Mouse (Mus musculus): ENCODE data around the gene Ilf2. TPM values are rescaled to one million over a fixed set of nuclear protein-coding genes. Genes with fewer than 3 reads are reported as not detected.

Gene Ilf2
- total RNA-seq (2014; rRNA removed) (136 and 147 TPM in 2 replicates), polyA plus RNA-seq (2015; fragmentation: Nextera tagmentation; extraction: Ambion mirVana) (177 and 182 TPM in 2 replicates)

DNA sequence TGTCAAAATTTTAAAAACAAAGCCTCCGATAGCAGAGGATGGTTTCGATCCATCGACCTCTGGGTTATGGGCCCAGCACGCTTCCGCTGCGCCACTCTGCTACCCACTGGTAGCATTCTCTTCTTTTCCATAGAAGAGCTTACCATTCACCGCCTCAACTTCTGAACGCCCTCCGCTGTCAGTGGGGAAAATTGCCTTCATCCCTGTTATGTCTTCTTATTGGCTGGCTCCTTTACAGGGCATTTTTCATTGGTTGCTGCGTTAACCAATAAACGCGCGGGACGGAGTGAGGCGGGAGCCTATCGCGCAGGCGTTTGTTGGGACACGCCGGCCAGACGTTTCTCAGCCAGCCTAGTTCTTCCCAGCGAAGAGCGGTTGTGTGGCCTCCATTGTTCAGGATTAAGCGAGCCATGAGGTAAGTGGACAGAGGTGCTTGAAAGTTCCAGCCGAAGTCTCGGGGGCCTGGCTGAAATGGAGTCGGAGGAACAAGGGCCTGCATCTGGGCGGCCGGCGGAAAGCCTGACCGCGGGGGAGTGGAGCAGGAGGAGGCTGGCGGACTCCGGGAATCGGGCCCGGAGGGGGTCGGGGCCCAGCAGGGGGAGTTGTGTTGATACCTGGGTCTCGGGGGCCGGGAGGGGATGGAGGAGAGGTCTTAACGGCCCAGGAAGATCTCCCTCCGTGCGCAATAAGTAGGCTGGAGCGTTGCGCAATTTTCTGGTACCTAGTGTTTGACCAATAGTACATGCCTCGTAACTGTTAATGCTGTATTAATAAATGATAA, at the start of gene Ilf2:
Ilf2 (plus strand) TSS at position 296 of the 781 bp plus-strand sequence.
- H3K4me1 ChIP-seq (ENCODE audit: insufficient read depth, low read length): no peaks in the 10 kb centered on the region
- DNase-seq (ENCODE audit: low spot score) (peak; percentile 99), ATAC-seq (ENCODE audit: low FRiP score) (peak; percentile 98)
- peak; percentile 75 for TF ChIP-seq CTCF (IDR thresholded peaks at IDR 0.05)
- peaks cover 2% of the 10 kb centered on the region for H3K36me3 ChIP-seq (ENCODE audit: insufficient read depth, low read length)
- H3K9ac ChIP-seq (replicated peaks; ENCODE audit: low read length, poor library complexity, severe bottlenecking): peak within 1 kb of the TSS; percentile 95
- H3K4me2 ChIP-seq (ENCODE audit: low read depth, low read length, poor library complexity, severe bottlenecking): peak within 1 kb of the TSS; percentile 64
- H3K4me3 ChIP-seq (ENCODE audit: low read depth, low read length): peak within 1 kb of the TSS; percentile 91
- no peaks in the 10 kb centered on the region for H3K27me3 ChIP-seq (ENCODE audit: insufficient read depth, low read length)
- no peaks in the 10 kb centered on the region for H3K9me3 ChIP-seq (ENCODE audit: low read length)
- H3K27ac ChIP-seq (ENCODE audit: low read depth, low read length): peak within 1 kb of the TSS; percentile 97
- under 1% methylated on average over 45 of the region's 45 CpGs for WGBS

- H3K27me3 ChIP-seq (ENCODE audit: insufficient read depth, low read length): no peaks in the 10 kb centered on the region
- DNase-seq (ENCODE audit: low spot score) (no peak), ATAC-seq (ENCODE audit: low FRiP score) (no peak)
- H3K36me3 ChIP-seq (ENCODE audit: insufficient read depth, low read length): peaks cover 16% of the 10 kb centered on the region
- 55% methylated on average over 1 of the region's 1 CpGs for WGBS
- H3K4me3 ChIP-seq (ENCODE audit: low read depth, low read length): no peak overlapping the region
- H3K9me3 ChIP-seq (ENCODE audit: low read length): no peaks in the 10 kb centered on the region
- no peak for TF ChIP-seq CTCF (IDR thresholded peaks at IDR 0.05)
- peaks cover 8% of the 10 kb centered on the region; the same call in 1 of the 2 replicates for H3K4me1 ChIP-seq (ENCODE audit: insufficient read depth, low read length)
- no peak overlapping the region for H3K27ac ChIP-seq (ENCODE audit: low read depth, low read length)
- H3K9ac ChIP-seq (replicated peaks; ENCODE audit: low read length, poor library complexity, severe bottlenecking): no peak overlapping the region
- H3K4me2 ChIP-seq (ENCODE audit: low read depth, low read length, poor library complexity, severe bottlenecking): no peak overlapping the region
Measured at GRCm38 (mm10) chr3:90427574-90427973, 48.4 kb upstream of the Ilf2 start.

DNA sequence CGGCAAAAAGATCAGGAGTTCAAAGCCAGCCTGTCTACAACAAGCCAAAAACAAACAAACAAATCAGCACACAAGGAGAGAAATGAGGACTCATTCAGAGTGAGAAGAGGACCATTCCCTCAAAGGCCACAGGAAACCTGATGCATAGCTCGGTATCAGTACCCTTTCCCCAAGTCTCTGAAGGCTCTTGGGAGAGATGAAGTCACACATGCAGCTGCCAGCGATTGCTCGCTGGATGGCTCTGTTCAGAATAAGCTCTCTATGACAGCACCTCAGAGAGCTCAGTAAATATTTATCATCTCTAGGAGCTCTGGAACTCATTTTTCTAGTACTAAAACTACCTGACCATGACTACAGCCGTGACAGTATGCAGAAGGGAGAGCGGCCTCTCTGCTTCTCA, 47.7 kb upstream of the Ilf2 start:
- no peak overlapping the region for H3K4me2 ChIP-seq (ENCODE audit: low read depth, low read length, poor library complexity, severe bottlenecking)
- ATAC-seq (ENCODE audit: low FRiP score): no peak
- no peaks in the 10 kb centered on the region for H3K27me3 ChIP-seq (ENCODE audit: insufficient read depth, low read length)
- WGBS: 85% methylated on average over 6 of the region's 6 CpGs
- DNase-seq (ENCODE audit: low spot score): no peak
- H3K4me1 ChIP-seq (ENCODE audit: insufficient read depth, low read length): peaks cover 8% of the 10 kb centered on the region; the same call in 1 of the 2 replicates
- H3K9me3 ChIP-seq (ENCODE audit: low read length): no peaks in the 10 kb centered on the region
- H3K4me3 ChIP-seq (ENCODE audit: low read depth, low read length): no peak overlapping the region
- H3K36me3 ChIP-seq (ENCODE audit: insufficient read depth, low read length): peaks cover 10% of the 10 kb centered on the region
- no peak for TF ChIP-seq CTCF (IDR thresholded peaks at IDR 0.05)
- no peak overlapping the region for H3K27ac ChIP-seq (ENCODE audit: low read depth, low read length)
- H3K9ac ChIP-seq (replicated peaks; ENCODE audit: low read length, poor library complexity, severe bottlenecking): no peak overlapping the region

- DNase-seq (ENCODE audit: low spot score) (no peak), ATAC-seq (ENCODE audit: low FRiP score) (no peak)
- H3K9me3 ChIP-seq (ENCODE audit: low read length): no peaks in the 10 kb centered on the region
- no peak overlapping the region for H3K4me3 ChIP-seq (ENCODE audit: low read depth, low read length)
- H3K27me3 ChIP-seq (ENCODE audit: insufficient read depth, low read length): no peaks in the 10 kb centered on the region
- peaks cover 12% of the 10 kb centered on the region; the same call in 1 of the 2 replicates for H3K4me1 ChIP-seq (ENCODE audit: insufficient read depth, low read length)
- H3K27ac ChIP-seq (ENCODE audit: low read depth, low read length): no peak overlapping the region
- TF ChIP-seq CTCF (IDR thresholded peaks at IDR 0.05): no peak
- H3K4me2 ChIP-seq (ENCODE audit: low read depth, low read length, poor library complexity, severe bottlenecking): no peak overlapping the region
- no peak overlapping the region for H3K9ac ChIP-seq (replicated peaks; ENCODE audit: low read length, poor library complexity, severe bottlenecking)
- 89% methylated on average over 3 of the region's 3 CpGs for WGBS
- 0 out of 2 replicates have a peak, but pooled peaks cover 3% of the 10 kb centered on the region for H3K36me3 ChIP-seq (ENCODE audit: insufficient read depth, low read length)
Measured at GRCm38 (mm10) chr3:90429576-90429975, 46.4 kb upstream of the Ilf2 start.

GRCm38 (mm10) chr3:90432348-90432747, 43.6 kb upstream of the Ilf2 start:
- peak overlapping the region; percentile 88 for H3K9ac ChIP-seq (replicated peaks; ENCODE audit: low read length, poor library complexity, severe bottlenecking)
- no peaks in the 10 kb centered on the region for H3K36me3 ChIP-seq (ENCODE audit: insufficient read depth, low read length)
- no peaks in the 10 kb centered on the region for H3K9me3 ChIP-seq (ENCODE audit: low read length)
- no peak overlapping the region for H3K27ac ChIP-seq (ENCODE audit: low read depth, low read length)
- H3K27me3 ChIP-seq (ENCODE audit: insufficient read depth, low read length): no peaks in the 10 kb centered on the region
- peak overlapping the region; percentile 82 for H3K4me3 ChIP-seq (ENCODE audit: low read depth, low read length)
- peaks cover 12% of the 10 kb centered on the region; the same call in 1 of the 2 replicates for H3K4me1 ChIP-seq (ENCODE audit: insufficient read depth, low read length)
- WGBS: 12% methylated on average over 2 of the region's 2 CpGs
- ATAC-seq (ENCODE audit: low FRiP score) (no peak), DNase-seq (ENCODE audit: low spot score) (no peak)
- peak overlapping the region; percentile 98 for H3K4me2 ChIP-seq (ENCODE audit: low read depth, low read length, poor library complexity, severe bottlenecking)
- TF ChIP-seq CTCF (IDR thresholded peaks at IDR 0.05): no peak

GRCm38 (mm10) chr3:90432811-90433219, 43.1 kb upstream of the Ilf2 start:
- H3K36me3 ChIP-seq (ENCODE audit: insufficient read depth, low read length): no peaks in the 10 kb centered on the region
- peaks cover 12% of the 10 kb centered on the region; the same call in 1 of the 2 replicates for H3K4me1 ChIP-seq (ENCODE audit: insufficient read depth, low read length)
- no peaks in the 10 kb centered on the region for H3K27me3 ChIP-seq (ENCODE audit: insufficient read depth, low read length)
- H3K4me3 ChIP-seq (ENCODE audit: low read depth, low read length): peak overlapping the region; percentile 82
- peak; percentile 22; the same call in 1 of the 2 replicates for ATAC-seq (ENCODE audit: low FRiP score)
- peak overlapping the region; percentile 98 for H3K4me2 ChIP-seq (ENCODE audit: low read depth, low read length, poor library complexity, severe bottlenecking)
- H3K27ac ChIP-seq (ENCODE audit: low read depth, low read length): peak overlapping the region; percentile 94
- DNase-seq (ENCODE audit: low spot score): peak; percentile 36
- TF ChIP-seq CTCF (IDR thresholded peaks at IDR 0.05): no peak
- WGBS: 0% methylated on average over 12 of the region's 12 CpGs
- H3K9me3 ChIP-seq (ENCODE audit: low read length): no peaks in the 10 kb centered on the region
- peak overlapping the region; percentile 88 for H3K9ac ChIP-seq (replicated peaks; ENCODE audit: low read length, poor library complexity, severe bottlenecking)

All from midbrain, postnatal 0 days (tissue).